Mouse (Mus musculus): ENCODE measurements around the gene Nf1. TPM values are rescaled to one million over a fixed set of nuclear protein-coding genes. Genes with fewer than 3 reads are reported as not detected.

The Nf1 gene
- polyA plus RNA-seq, 1 experiment from 2014 or later = 9.0 TPM

DNA sequence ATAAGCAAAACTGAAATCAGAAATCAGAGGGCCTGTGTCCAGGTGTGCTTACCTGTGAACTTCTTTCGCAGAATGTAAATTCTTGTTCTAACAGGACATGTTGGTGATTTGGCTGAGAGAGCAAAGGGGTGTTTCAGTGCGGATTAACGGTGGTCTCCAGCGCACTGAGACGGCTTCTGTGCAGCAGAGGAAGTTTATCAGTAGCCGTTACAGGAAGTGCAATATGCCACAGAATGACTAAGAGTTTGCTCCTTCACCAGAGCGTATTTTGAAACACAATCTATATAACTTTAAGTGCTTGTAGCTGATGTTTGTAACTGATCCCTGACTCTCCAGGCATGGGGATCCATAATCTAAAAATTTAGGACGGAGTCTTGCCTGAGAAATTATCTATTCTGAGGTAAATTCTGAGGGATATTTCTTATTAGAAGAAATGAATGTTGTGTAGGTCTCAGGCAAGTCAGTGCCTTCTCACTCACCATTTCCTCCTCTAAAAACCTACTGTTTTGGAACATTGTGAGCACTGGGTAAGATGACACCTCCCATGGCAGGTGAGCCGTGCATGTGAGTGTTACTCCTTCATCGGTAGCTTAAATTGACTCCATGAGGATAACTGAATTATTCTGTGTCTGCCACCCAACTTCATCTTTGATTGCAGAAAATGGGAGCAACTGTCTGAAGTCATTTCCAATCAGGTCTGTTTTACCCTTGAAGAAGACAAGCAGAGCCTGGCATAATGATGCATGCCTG lies 184.2 kb downstream of the Nf1 start, which contains the start of gene Evi2b:
Evi2b (minus strand) TSS at position 203 of the 750 bp plus-strand sequence.
- Histone ChIP-seq H3K4me1 (no peaks in the 10 kb centered on the region), H3K27ac (no peak within 1 kb of the TSS), H3K4me2 (replicated peaks) (no peak within 1 kb of the TSS), H3K4me3 (no peak within 1 kb of the TSS), H3K9me3 (no peaks in the 10 kb centered on the region), H3K36me3 (peaks cover 2% of the 10 kb centered on the region; the same call in 1 of the 2 replicates), H3K9ac (no peak within 1 kb of the TSS), H3K27me3 (replicated peaks) (no peaks in the 10 kb centered on the region)
- 87% methylated on average over 10 of the region's 10 CpGs for WGBS
- no peak for ATAC-seq (ENCODE audit: low FRiP score, low read depth)

DNA sequence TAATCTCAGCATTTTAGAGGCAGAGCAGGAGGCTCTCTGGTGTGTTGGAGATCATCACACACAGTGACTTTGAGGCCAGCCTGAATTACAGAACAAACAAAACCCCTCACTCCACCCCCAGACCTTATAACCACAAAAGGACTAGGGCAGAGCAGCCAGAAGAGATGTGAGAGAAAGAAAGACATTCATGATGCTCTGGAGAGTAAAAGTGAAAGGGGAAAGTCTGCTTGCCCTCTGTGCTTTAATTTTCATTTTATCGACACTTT lies 184.8 kb downstream of the Nf1 start:
- Histone ChIP-seq H3K9ac (no peak overlapping the region), H3K36me3 (peaks cover 2% of the 10 kb centered on the region; the same call in 1 of the 2 replicates), H3K4me3 (no peak overlapping the region), H3K4me2 (replicated peaks) (no peak overlapping the region), H3K27me3 (replicated peaks) (no peaks in the 10 kb centered on the region), H3K9me3 (no peaks in the 10 kb centered on the region), H3K27ac (no peak overlapping the region), H3K4me1 (no peaks in the 10 kb centered on the region)
- 88% methylated on average over 1 of the region's 1 CpGs for WGBS
- ATAC-seq (ENCODE audit: low FRiP score, low read depth) = no peak

DNA sequence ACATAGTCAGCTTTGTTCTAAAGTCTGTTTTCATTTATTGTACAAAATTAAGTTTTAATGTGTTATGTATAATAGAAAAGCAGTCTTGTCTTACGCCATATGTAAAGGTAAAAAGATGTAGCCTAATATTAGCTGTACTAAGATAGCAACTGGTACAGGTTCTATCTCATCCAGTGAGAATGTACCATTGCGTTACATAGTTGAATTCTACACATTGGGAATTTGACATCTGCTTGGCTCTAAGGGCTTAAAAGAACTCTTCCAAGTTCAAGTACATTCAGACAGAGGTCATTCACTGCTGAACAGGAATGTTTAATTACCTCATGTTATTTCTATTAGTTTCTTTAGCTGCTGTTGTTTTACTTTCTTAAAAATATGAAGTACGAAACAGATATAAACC lies 187.1 kb downstream of the Nf1 start:
- no peaks in the 10 kb centered on the region for H3K27me3 ChIP-seq (replicated peaks)
- H3K4me1 ChIP-seq = no peaks in the 10 kb centered on the region
- ATAC-seq (ENCODE audit: low FRiP score, low read depth) = no peak
- H3K4me2 ChIP-seq (replicated peaks) = no peak overlapping the region
- 97% methylated on average over 3 of the region's 3 CpGs for WGBS
- H3K4me3 ChIP-seq = no peak overlapping the region
- peaks cover 2% of the 10 kb centered on the region; the same call in 1 of the 2 replicates for H3K36me3 ChIP-seq
- no peak overlapping the region for H3K27ac ChIP-seq
- H3K9ac ChIP-seq = no peak overlapping the region
- H3K9me3 ChIP-seq = no peaks in the 10 kb centered on the region

DNA sequence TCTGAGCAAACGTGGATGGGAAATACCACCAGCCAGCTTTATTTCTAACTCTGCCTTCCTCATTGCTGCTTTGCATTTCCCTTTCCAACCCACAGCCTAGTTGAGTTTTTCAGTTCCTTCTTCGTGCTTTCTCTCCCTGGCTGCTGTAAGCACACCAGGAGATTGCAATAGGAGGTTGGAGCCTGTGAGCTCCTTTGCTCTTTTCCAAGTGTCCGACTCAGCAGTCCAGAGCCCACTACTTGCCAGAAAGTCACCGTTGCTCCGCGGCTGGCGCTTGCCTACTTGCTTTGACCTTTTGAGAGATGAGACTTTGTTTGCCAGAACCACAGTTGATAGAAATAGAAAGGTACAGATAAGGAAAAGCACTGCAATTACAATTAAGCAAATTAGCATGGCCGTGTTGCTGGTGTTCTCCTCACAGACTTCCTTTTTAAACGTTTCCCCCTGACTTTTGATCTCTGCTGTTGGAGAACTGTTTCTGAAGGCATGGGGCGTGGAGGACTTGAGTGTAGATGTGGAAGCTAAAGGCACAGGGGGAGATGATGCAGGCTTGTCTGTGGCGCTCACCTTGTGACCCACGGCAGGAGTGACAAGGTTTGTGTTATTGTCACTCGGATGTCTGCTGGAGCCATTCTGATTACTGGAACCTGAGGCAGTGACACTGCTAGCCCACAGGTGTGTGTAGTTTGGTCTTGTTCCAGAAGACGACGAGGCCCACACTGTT lies 187.7 kb downstream of the Nf1 start:
- no peaks in the 10 kb centered on the region for H3K9me3 ChIP-seq
- no peak for ATAC-seq (ENCODE audit: low FRiP score, low read depth)
- H3K27me3 ChIP-seq (replicated peaks) = no peaks in the 10 kb centered on the region
- H3K4me3 ChIP-seq = no peak overlapping the region
- H3K36me3 ChIP-seq = peaks cover 2% of the 10 kb centered on the region; the same call in 1 of the 2 replicates
- no peak overlapping the region for H3K9ac ChIP-seq
- no peak overlapping the region for H3K27ac ChIP-seq
- no peaks in the 10 kb centered on the region for H3K4me1 ChIP-seq
- H3K4me2 ChIP-seq (replicated peaks) = no peak overlapping the region
- whole genome bisulfite sequencing = 88% methylated on average over 15 of the region's 15 CpGs

DNA sequence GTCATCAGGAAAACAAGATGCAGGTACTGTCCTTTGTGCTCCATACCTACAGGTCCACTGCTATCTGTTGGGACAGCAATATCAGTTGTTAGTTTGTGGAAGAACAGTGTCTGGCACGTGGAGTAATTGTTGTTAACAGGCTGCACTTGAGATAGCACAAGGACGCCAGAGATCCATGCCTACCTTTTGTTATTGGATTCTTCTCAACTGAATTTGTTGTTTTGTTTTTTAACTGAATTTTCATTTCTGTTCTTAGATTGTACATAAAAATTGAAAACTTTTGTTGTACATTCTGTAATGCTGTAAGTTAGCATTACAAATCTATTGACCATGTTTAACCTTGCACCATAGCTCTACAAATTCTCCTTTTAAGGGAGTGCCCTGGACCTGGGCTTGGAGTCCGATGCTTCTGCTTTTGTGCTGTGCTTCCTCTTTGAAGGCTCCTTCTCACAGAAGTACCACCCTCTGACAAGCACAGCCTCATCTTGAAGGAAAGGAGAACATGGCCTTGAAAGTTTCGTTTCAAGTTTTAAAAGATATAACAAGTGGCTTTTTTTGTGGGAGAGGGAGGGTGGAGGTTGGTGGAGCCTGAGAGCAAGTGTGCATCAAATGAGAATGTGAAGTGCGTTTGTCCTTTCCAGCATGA lies 188.4 kb downstream of the Nf1 start:
- Histone ChIP-seq H3K36me3 (peaks cover 2% of the 10 kb centered on the region; the same call in 1 of the 2 replicates), H3K27me3 (replicated peaks) (no peaks in the 10 kb centered on the region), H3K9ac (no peak overlapping the region), H3K4me3 (no peak overlapping the region), H3K4me1 (no peaks in the 10 kb centered on the region), H3K27ac (no peak overlapping the region), H3K9me3 (no peaks in the 10 kb centered on the region), H3K4me2 (replicated peaks) (no peak overlapping the region)
- WGBS = 93% methylated on average over 5 of the region's 5 CpGs
- no peak for ATAC-seq (ENCODE audit: low FRiP score, low read depth)

DNA sequence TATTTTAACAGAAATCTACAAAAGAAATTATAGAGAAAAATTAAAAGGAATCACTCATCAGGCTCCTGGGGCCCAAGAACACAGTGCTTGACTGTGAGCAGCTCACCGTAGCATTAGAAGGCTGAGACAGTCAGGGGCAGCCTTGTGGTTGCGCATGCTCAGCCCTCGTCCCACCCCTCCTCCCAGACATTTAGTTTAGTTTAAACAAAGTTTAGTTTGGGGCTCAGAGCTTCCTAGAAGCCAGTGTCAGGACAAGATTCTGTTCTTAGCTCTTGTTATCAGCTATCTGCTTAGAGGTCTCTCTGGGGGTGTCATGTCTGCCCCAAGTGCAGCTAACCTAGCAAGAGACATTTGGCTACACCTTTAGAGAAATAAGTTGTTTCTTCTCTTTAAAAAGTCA lies 189.1 kb downstream of the Nf1 start:
- Histone ChIP-seq H3K4me3 (no peak overlapping the region), H3K27ac (no peak overlapping the region), H3K4me1 (no peaks in the 10 kb centered on the region), H3K9me3 (no peaks in the 10 kb centered on the region), H3K36me3 (peaks cover 2% of the 10 kb centered on the region; the same call in 1 of the 2 replicates), H3K4me2 (replicated peaks) (no peak overlapping the region), H3K9ac (no peak overlapping the region), H3K27me3 (replicated peaks) (no peaks in the 10 kb centered on the region)
- no peak for ATAC-seq (ENCODE audit: low FRiP score, low read depth)
- 91% methylated on average over 3 of the region's 3 CpGs for WGBS

DNA sequence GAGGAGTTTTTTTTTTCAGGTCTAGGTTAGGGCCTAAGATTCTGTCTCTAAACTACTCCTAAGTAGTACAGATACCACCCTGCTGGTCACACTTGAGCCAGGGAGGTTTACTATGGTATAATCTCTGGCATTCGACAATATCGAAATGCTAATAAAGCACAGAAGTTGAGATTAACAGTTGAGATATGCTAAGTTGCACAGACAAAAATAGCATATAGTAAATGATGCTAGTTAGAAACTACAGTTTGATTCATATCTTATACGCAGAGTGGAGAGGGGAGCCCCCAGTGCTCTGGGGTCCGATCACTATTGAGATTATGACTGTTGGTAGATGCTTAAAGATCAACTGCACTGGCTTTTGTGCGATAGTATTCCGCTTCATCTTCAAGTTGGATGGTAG lies 189.7 kb downstream of the Nf1 start:
- Histone ChIP-seq H3K36me3 (peaks cover 2% of the 10 kb centered on the region; the same call in 1 of the 2 replicates), H3K9me3 (no peaks in the 10 kb centered on the region), H3K4me1 (no peaks in the 10 kb centered on the region), H3K9ac (no peak overlapping the region), H3K27me3 (replicated peaks) (no peaks in the 10 kb centered on the region), H3K4me3 (no peak overlapping the region), H3K27ac (no peak overlapping the region), H3K4me2 (replicated peaks) (no peak overlapping the region)
- ATAC-seq (ENCODE audit: low FRiP score, low read depth) = no peak
- 97% methylated on average over 6 of the region's 6 CpGs for WGBS

DNA sequence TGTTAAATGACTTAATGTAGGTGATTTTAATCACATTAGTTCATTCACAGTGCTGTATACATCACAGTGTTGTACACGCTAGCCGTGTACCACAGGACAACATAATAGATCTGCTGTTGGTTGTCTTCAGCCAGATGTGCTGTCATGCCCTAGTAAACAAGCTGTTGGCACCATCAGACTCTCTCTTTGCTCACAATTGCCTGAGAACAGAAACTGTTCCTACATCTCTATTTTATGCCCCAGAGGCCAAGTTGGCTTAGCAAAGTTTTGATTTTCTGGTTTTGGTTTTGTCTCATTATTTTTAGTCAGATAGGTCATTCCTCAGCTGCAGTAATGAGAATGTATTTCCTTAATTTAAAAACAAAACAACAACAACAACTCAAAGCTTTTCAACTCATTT lies 190.2 kb downstream of the Nf1 start:
- Histone ChIP-seq H3K27ac (no peak overlapping the region), H3K4me1 (no peaks in the 10 kb centered on the region), H3K4me2 (replicated peaks) (no peak overlapping the region), H3K36me3 (peaks cover 2% of the 10 kb centered on the region; the same call in 1 of the 2 replicates), H3K4me3 (no peak overlapping the region), H3K9me3 (no peaks in the 10 kb centered on the region), H3K9ac (no peak overlapping the region), H3K27me3 (replicated peaks) (no peaks in the 10 kb centered on the region)
- 88% methylated on average over 2 of the region's 2 CpGs for WGBS
- ATAC-seq (ENCODE audit: low FRiP score, low read depth) = no peak

DNA sequence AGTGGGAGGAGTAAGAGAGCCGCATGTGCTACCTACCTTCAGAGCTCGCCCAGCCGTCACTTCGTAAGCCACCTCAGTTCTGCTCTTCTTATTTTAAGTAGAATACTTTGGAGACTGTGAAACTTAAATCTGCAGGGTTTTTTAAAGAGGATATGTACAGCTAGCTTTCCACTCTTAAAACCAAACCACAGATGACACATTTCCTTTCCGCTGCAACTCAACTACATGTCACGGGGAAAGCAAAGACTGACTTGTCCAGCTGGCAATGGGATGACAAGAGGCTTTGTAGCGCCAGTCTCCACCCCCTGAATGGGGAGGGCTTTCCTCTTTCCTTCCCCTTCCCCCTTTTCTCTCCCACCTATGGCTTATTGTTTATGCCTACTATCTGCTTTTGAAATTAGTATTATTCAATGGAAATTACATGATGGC lies 190.9 kb downstream of the Nf1 start, which contains the start of the genes Evi2 and Evi2a:
Evi2 (minus strand) TSS at position 257 of the 429 bp plus-strand sequence.
Evi2a (minus strand) TSS at position 277 of the 429 bp plus-strand sequence.
- 89% methylated on average over 7 of the region's 7 CpGs for WGBS
- Histone ChIP-seq H3K27ac (no peak within 1 kb of the TSS), H3K4me2 (replicated peaks) (no peak within 1 kb of the TSS), H3K9me3 (no peaks in the 10 kb centered on the region), H3K4me3 (no peak within 1 kb of the TSS), H3K9ac (no peak within 1 kb of the TSS), H3K27me3 (replicated peaks) (no peaks in the 10 kb centered on the region), H3K4me1 (no peaks in the 10 kb centered on the region), H3K36me3 (peaks cover 2% of the 10 kb centered on the region; the same call in 1 of the 2 replicates)
- ATAC-seq (ENCODE audit: low FRiP score, low read depth) = no peak

DNA sequence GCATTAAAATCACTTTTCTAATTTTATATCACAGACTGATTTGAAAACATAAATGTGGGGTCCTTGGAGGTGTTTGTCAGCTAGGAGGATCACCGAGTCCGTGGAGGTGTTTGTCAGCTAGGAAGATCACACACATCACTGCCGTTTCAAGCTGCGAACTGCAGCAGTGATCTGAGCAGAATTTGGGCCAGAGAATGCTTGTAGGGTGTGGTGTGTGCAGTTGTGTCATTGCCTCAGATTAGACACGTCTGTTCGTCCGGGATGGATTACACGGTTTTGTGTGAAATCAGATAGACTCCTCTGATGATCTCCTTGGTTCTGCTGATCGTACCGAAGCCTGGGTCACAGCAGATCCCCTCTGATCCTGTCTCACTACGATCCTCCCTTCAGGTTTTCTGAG lies 191.3 kb downstream of the Nf1 start:
- ATAC-seq (ENCODE audit: low FRiP score, low read depth) = no peak
- no peak overlapping the region for H3K27ac ChIP-seq
- H3K9me3 ChIP-seq = no peaks in the 10 kb centered on the region
- H3K36me3 ChIP-seq = peaks cover 2% of the 10 kb centered on the region; the same call in 1 of the 2 replicates
- no peaks in the 10 kb centered on the region for H3K27me3 ChIP-seq (replicated peaks)
- H3K4me2 ChIP-seq (replicated peaks) = no peak overlapping the region
- H3K4me1 ChIP-seq = no peaks in the 10 kb centered on the region
- 92% methylated on average over 11 of the region's 11 CpGs for WGBS
- no peak overlapping the region for H3K9ac ChIP-seq
- H3K4me3 ChIP-seq = no peak overlapping the region

DNA sequence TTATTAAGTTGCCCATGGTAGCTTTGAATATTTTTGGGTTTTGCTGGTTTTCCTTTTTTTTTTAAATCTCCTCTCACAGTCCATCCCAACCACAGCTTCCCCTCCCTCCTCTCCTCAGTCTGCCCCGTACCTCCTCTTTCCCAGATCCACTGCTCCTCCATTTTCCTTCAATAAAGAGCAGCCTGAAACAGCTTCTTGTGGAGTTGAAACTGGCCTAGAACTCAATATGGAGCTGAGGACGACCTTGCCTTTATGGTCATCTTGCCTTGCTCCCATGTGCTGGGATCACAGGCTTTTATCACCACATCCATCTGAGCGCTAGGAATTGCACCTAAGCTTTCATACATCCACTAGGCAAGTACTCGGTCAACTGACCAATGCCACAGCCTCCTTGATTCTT lies 192.0 kb downstream of the Nf1 start:
- no peak overlapping the region for H3K27ac ChIP-seq
- H3K27me3 ChIP-seq (replicated peaks) = no peaks in the 10 kb centered on the region
- peaks cover 2% of the 10 kb centered on the region; the same call in 1 of the 2 replicates for H3K36me3 ChIP-seq
- H3K9ac ChIP-seq = no peak overlapping the region
- ATAC-seq (ENCODE audit: low FRiP score, low read depth) = no peak
- no peaks in the 10 kb centered on the region for H3K9me3 ChIP-seq
- H3K4me3 ChIP-seq = no peak overlapping the region
- H3K4me2 ChIP-seq (replicated peaks) = no peak overlapping the region
- no peaks in the 10 kb centered on the region for H3K4me1 ChIP-seq
- WGBS = 91% methylated on average over 4 of the region's 4 CpGs

DNA sequence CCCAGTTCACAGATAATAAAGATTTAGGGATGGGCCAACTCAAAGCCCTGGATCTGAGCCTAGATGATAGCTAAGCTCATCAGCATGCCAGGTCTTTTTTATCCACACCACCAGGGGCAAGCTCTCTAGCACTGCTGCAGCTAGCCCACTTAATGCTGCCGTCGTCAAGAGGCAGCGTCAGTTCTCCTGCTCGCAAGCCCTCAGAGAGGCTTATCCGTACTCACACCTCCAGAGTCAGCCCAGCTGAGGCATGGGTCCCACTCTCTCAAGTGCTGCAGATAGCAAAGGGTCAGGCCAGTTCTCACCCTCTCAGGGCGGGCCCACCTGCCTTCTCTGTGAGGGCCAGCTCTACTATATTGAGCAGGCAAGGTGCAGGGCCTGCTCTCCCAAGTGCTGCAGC lies 193.8 kb downstream of the Nf1 start:
- no peaks in the 10 kb centered on the region for H3K4me1 ChIP-seq
- H3K4me3 ChIP-seq = no peak overlapping the region
- no peak overlapping the region for H3K9ac ChIP-seq
- 0 out of 2 replicates have a peak, but pooled peaks cover 5% of the 10 kb centered on the region for H3K36me3 ChIP-seq
- WGBS = 91% methylated on average over 6 of the region's 6 CpGs
- no peaks in the 10 kb centered on the region for H3K9me3 ChIP-seq
- no peak overlapping the region for H3K27ac ChIP-seq
- H3K4me2 ChIP-seq (replicated peaks) = no peak overlapping the region
- no peak for ATAC-seq (ENCODE audit: low FRiP score, low read depth)
- H3K27me3 ChIP-seq (replicated peaks) = no peaks in the 10 kb centered on the region

All from neural tube, embryonic 12.5 days (tissue).